Mouse (Mus musculus): Measurements from ENCODE around the gene Caml. TPM values are rescaled to one million over a fixed set of nuclear protein-coding genes. Genes with fewer than 3 reads are reported as not detected.

The Caml gene
- polyA plus RNA-seq, 1 experiment from 2014 or later = 67.0 TPM

Other genes starting within 250 kb of the Caml start
- not detected in 2 replicates for gene Slc34a1, start 224.8 kb upstream of the Caml start, polyA plus RNA-seq (2016; fragmentation: Nextera tagmentation; extraction: Ambion mirVana)
- gene Pfn3, start 207.8 kb upstream of the Caml start, polyA plus RNA-seq (2016; fragmentation: Nextera tagmentation; extraction: Ambion mirVana) = not detected in 2 replicates
- gene F12, start 196.2 kb upstream of the Caml start, polyA plus RNA-seq (2016; fragmentation: Nextera tagmentation; extraction: Ambion mirVana) = 0.08 and 0.11 TPM in 2 replicates
- 68.3 and 73.0 TPM in 2 replicates for gene Grk6, start 177.9 kb upstream of the Caml start, polyA plus RNA-seq (2016; fragmentation: Nextera tagmentation; extraction: Ambion mirVana)
- 1.1 and 1.3 TPM in 2 replicates for gene Prr7, start 158.7 kb upstream of the Caml start, polyA plus RNA-seq (2016; fragmentation: Nextera tagmentation; extraction: Ambion mirVana)
- 383 and 387 TPM in 2 replicates for gene Dbn1, start 134.9 kb upstream of the Caml start, polyA plus RNA-seq (2016; fragmentation: Nextera tagmentation; extraction: Ambion mirVana)
- gene Pdlim7, start 109.3 kb upstream of the Caml start, polyA plus RNA-seq (2016; fragmentation: Nextera tagmentation; extraction: Ambion mirVana) = 172 and 182 TPM in 2 replicates
- 2.5 and 3.0 TPM in 2 replicates for gene Dok3, start 93.7 kb upstream of the Caml start, polyA plus RNA-seq (2016; fragmentation: Nextera tagmentation; extraction: Ambion mirVana)
- 78.5 and 80.3 TPM in 2 replicates for gene Ddx41, start 86.3 kb upstream of the Caml start, polyA plus RNA-seq (2016; fragmentation: Nextera tagmentation; extraction: Ambion mirVana)
- 59.5 and 65.6 TPM in 2 replicates for gene Fam193b, start 51.9 kb upstream of the Caml start, polyA plus RNA-seq (2016; fragmentation: Nextera tagmentation; extraction: Ambion mirVana)
- 120 and 127 TPM in 2 replicates for gene Tmed9, start 49.3 kb upstream of the Caml start, polyA plus RNA-seq (2016; fragmentation: Nextera tagmentation; extraction: Ambion mirVana)
- gene B4galt7, start 23.1 kb upstream of the Caml start, polyA plus RNA-seq (2016; fragmentation: Nextera tagmentation; extraction: Ambion mirVana) = 35.3 and 38.9 TPM in 2 replicates
- gene Ddx46, start 12.0 kb downstream of the Caml start, polyA plus RNA-seq (2016; fragmentation: Nextera tagmentation; extraction: Ambion mirVana) = 42.4 and 45.6 TPM in 2 replicates
- gene B230219D22Rik, start 70.1 kb downstream of the Caml start, polyA plus RNA-seq (2016; fragmentation: Nextera tagmentation; extraction: Ambion mirVana) = 83.6 and 83.9 TPM in 2 replicates
- 99.8 and 103 TPM in 2 replicates for gene Txndc15, start 91.6 kb downstream of the Caml start, polyA plus RNA-seq (2016; fragmentation: Nextera tagmentation; extraction: Ambion mirVana)
- 56.6 TPM in 2 replicates for gene Pcbd2, start 104.4 kb downstream of the Caml start, polyA plus RNA-seq (2016; fragmentation: Nextera tagmentation; extraction: Ambion mirVana)
- gene Catsper3, start 161.6 kb downstream of the Caml start, polyA plus RNA-seq (2016; fragmentation: Nextera tagmentation; extraction: Ambion mirVana) = not detected in 2 replicates
- gene Pitx1, start 213.2 kb downstream of the Caml start, polyA plus RNA-seq (2016; fragmentation: Nextera tagmentation; extraction: Ambion mirVana) = 99.0 and 157 TPM in 2 replicates